Comparison of ENCODE assay signal across 9 mouse cellular contexts in genomic region chr17:80063840-80064495, GRCm38 (mm10). TPM values are rescaled to one million over a fixed set of nuclear protein-coding genes. Genes with fewer than 3 reads are reported as not detected.
A peak's percentile ranks its signal among the peaks of the same experiment; 100 is the strongest.
DNase-seq lines count a peak whose midpoint lies in the region; ATAC-seq and TF ChIP-seq lines count a peak whose summit lies in the region.
"Had no signal": no experiment of that assay in that cellular context is flagged by ENCODE, and none has a peak within 500 bp of the region (broad histone marks: within the 10 kb centered on the region; RNA-seq: fewer than 3 reads in every experiment).

No protein-coding gene starts in this region.

- H3K79me2 ChIP-seq in MEL (ENCODE audit: control insufficient read depth, insufficient read depth, low read length, poor library complexity) = peaks cover 34% of the 10 kb centered on the region

- no peak for DNase-seq in lung, postnatal 25 days (ENCODE audit: low spot score)
- peak; percentile 98 for DNase-seq in MEL (ENCODE audit: low read depth, low spot score)
- DNase-seq in embryo, embryonic 10.5 days (ENCODE audit: low spot score) = peak; percentile 44
- no peak for DNase-seq in urinary bladder, postnatal 10 days (ENCODE audit: low spot score)
- no peak for DNase-seq in heart, postnatal 25 days (ENCODE audit: low spot score)
- DNase-seq: kidney, postnatal 10 days had no signal

- H3K36me3 ChIP-seq in lung, embryonic 15.5 days = no peaks in the 10 kb centered on the region
- peaks cover 2 to 18% of the 10 kb centered on the region in 2 experiments; a peak in 3 of 4 replicates for H3K36me3 ChIP-seq in MEL (ENCODE audit: control insufficient read depth in 1 of 2, insufficient read depth in 2 of 2, low read length in 2 of 2)
- H3K36me3 ChIP-seq: limb, embryonic 12.5 days had no signal

- TF ChIP-seq RAD21 in MEL (IDR thresholded peaks at IDR 0.05; ENCODE audit: low read depth, low read length) = no peak

- H3K27me3 ChIP-seq in lung, embryonic 15.5 days = no peaks in the 10 kb centered on the region
- no peaks in the 10 kb centered on the region for H3K27me3 ChIP-seq in MEL (ENCODE audit: control insufficient read depth in 1 of 2, insufficient read depth in 2 of 2, low read length in 2 of 2)
- H3K27me3 ChIP-seq: limb, embryonic 12.5 days had no signal

- H3K4me2 ChIP-seq in lung, embryonic 15.5 days = peak overlapping the region; percentile 78; the same call in 1 of the 2 replicates

- peak; percentile 78 to 79 for TF ChIP-seq POLR2A in MEL (IDR thresholded peaks at IDR 0.05; ENCODE audit: control insufficient read depth in 1 of 2, insufficient read depth in 1 of 2, low read depth in 1 of 2, low read length in 2 of 2, poor library complexity in 1 of 2)

- 71% methylated on average over 8 of the region's 8 CpGs for WGBS in lung, embryonic 15.5 days

- intact Hi-C loops in heart, postnatal 25 days (cut with DNase I) = loop anchor here (5.0 kb wide), 1 partner anchor 63 kb away; the partner anchor contains the start of gene Galm

- H3K4me1 ChIP-seq in lung, embryonic 15.5 days = peaks cover 11% of the 10 kb centered on the region
- peaks cover 6% of the 10 kb centered on the region in 2 experiments; a peak in 1 of 4 replicates for H3K4me1 ChIP-seq in MEL (ENCODE audit: control insufficient read depth in 1 of 2, insufficient read depth in 2 of 2, low read length in 2 of 2)

- no peaks in the 10 kb centered on the region for H3K9me3 ChIP-seq in lung, embryonic 15.5 days
- no peaks in the 10 kb centered on the region for H3K9me3 ChIP-seq in MEL (replicated peaks; ENCODE audit: insufficient read depth, low read length)
- H3K9me3 ChIP-seq: limb, embryonic 12.5 days had no signal

- no peak for ATAC-seq in lung, embryonic 15.5 days (ENCODE audit: borderline replicate concordance, extremely low read depth, low FRiP score, low TSS enrichment)
- 0 out of 2 replicates have a peak, but pooled peaks have one; percentile 3 for ATAC-seq in megakaryocyte-erythroid progenitor cell, adult 5-6 weeks (replicated peaks; ENCODE audit: low FRiP score, low TSS enrichment, poor library complexity, severe bottlenecking)

- H3K9ac ChIP-seq in lung, embryonic 15.5 days = no peak overlapping the region
- H3K9ac ChIP-seq in MEL (ENCODE audit: control insufficient read depth, low read depth, low read length, poor library complexity, severe bottlenecking) = peak overlapping the region; percentile 79
- H3K9ac ChIP-seq: limb, embryonic 12.5 days had no signal

- H3K4me3 ChIP-seq in lung, embryonic 15.5 days = no peak overlapping the region
- H3K4me3 ChIP-seq in MEL (ENCODE audit: control insufficient read depth in 1 of 2, insufficient read depth in 1 of 2, low read depth in 2 of 2, low read length in 2 of 2) = peak overlapping the region; percentile 65 to 86
- H3K4me3 ChIP-seq: limb, embryonic 12.5 days had no signal

- TF ChIP-seq CTCF in MEL (IDR thresholded peaks at IDR 0.05 in 2 of 3, conservative IDR thresholded peaks at IDR 0.05 in 1 of 3; ENCODE audit: control insufficient read depth in 1 of 3, insufficient read depth in 1 of 3, low read depth in 2 of 3, low read length in 3 of 3, poor library complexity in 1 of 3, severe bottlenecking in 1 of 3) = no peak

- no peak overlapping the region for H3K27ac ChIP-seq in lung, embryonic 15.5 days
- H3K27ac ChIP-seq in MEL (ENCODE audit: control insufficient read depth, low read depth, low read length) = peak overlapping the region; percentile 97

- TF ChIP-seq EP300 in MEL (IDR thresholded peaks at IDR 0.05; ENCODE audit: low read depth in 1 of 2, low read length in 2 of 2) = no peak

TF ChIP-seq in MEL, 35 proteins besides CTCF, POLR2A, EP300 and RAD21:
- TF ChIP-seq ETS1 (IDR thresholded peaks at IDR 0.05; ENCODE audit: low read depth, low read length) = no peak
- TF ChIP-seq TBP (IDR thresholded peaks at IDR 0.05; ENCODE audit: low read depth, low read length) = peak; percentile 89
- 0 out of 2 replicates have a peak, but pooled peaks have one; percentile 49 for TF ChIP-seq MYC (IDR thresholded peaks at IDR 0.05; ENCODE audit: low read depth, low read length)
- no peak for TF ChIP-seq E2F4 (IDR thresholded peaks at IDR 0.05; ENCODE audit: borderline replicate concordance, low read depth, low read length)
- 0 out of 2 replicates have a peak, but pooled peaks have one; percentile 7 for TF ChIP-seq TCF12 (IDR thresholded peaks at IDR 0.05; ENCODE audit: low read depth, low read length)
- TF ChIP-seq POLR2AphosphoS5 (IDR thresholded peaks at IDR 0.05; ENCODE audit: borderline replicate concordance, low read depth, low read length) = no peak
- no peak for TF ChIP-seq UBTF (IDR thresholded peaks at IDR 0.05; ENCODE audit: borderline replicate concordance, insufficient read depth, low read depth, low read length)
- TF ChIP-seq GATA1 (IDR thresholded peaks at IDR 0.05; ENCODE audit: low read depth, low read length) = no peak
- TF ChIP-seq MAFK (IDR thresholded peaks at IDR 0.05; ENCODE audit: borderline replicate concordance, low read depth, low read length) = no peak
- no peak for TF ChIP-seq RCOR1 (IDR thresholded peaks at IDR 0.05; ENCODE audit: low read depth, low read length)
- TF ChIP-seq SMC3 (IDR thresholded peaks at IDR 0.05; ENCODE audit: low read depth, low read length) = no peak
- TF ChIP-seq TAL1 (IDR thresholded peaks at IDR 0.05; ENCODE audit: low read length) = no peak
- TF ChIP-seq POLR2AphosphoS2 (IDR thresholded peaks at IDR 0.05; ENCODE audit: low read length) = peak; percentile 76; the same call in 1 of the 2 replicates
- TF ChIP-seq BHLHE40 (IDR thresholded peaks at IDR 0.05; ENCODE audit: borderline replicate concordance, low read depth, low read length) = no peak
- TF ChIP-seq NELFE (IDR thresholded peaks at IDR 0.05; ENCODE audit: low read depth, low read length) = peak; percentile 69
- no peak for TF ChIP-seq MYB (IDR thresholded peaks at IDR 0.05; ENCODE audit: low read depth, low read length)
- TF ChIP-seq MXI1 (IDR thresholded peaks at IDR 0.05; ENCODE audit: low read depth, low read length) = no peak; the same call in 1 of the 2 replicates
- TF ChIP-seq USF1 (IDR thresholded peaks at IDR 0.05; ENCODE audit: low read depth, low read length) = no peak
- TF ChIP-seq ELF1 (IDR thresholded peaks at IDR 0.05; ENCODE audit: low read depth, low read length) = no peak; the same call in 1 of the 2 replicates
- no peak for TF ChIP-seq GABPA (IDR thresholded peaks at IDR 0.05; ENCODE audit: low read depth, low read length)
- no peak for TF ChIP-seq CHD1 (IDR thresholded peaks at IDR 0.05; ENCODE audit: low read depth, low read length)
- no peak for TF ChIP-seq JUND (IDR thresholded peaks at IDR 0.05; ENCODE audit: low read depth, low read length)
- TF ChIP-seq MEF2A (IDR thresholded peaks at IDR 0.05; ENCODE audit: extremely low read depth, insufficient replicate concordance, low read depth, low read length, poor library complexity, severe bottlenecking) = no peak
- no peak for TF ChIP-seq ZKSCAN1 (IDR thresholded peaks at IDR 0.05; ENCODE audit: low read depth, low read length)
- TF ChIP-seq SIN3A (IDR thresholded peaks at IDR 0.05; ENCODE audit: low read length) = 0 out of 2 replicates have a peak, but pooled peaks have one; percentile 1
- peak; percentile 51; the same call in 1 of the 2 replicates for TF ChIP-seq ZC3H11A (IDR thresholded peaks at IDR 0.05; ENCODE audit: low read depth, low read length)
- peak; percentile 29; the same call in 1 of the 2 replicates for TF ChIP-seq HCFC1 (IDR thresholded peaks at IDR 0.05; ENCODE audit: low read depth, low read length)
- TF ChIP-seq ZMIZ1 (IDR thresholded peaks at IDR 0.05; ENCODE audit: low read depth, low read length) = peak; percentile 16
- no peak for TF ChIP-seq NRF1 (IDR thresholded peaks at IDR 0.05; ENCODE audit: insufficient read depth, low read depth, low read length, poor library complexity, severe bottlenecking)
- TF ChIP-seq KAT2A (conservative IDR thresholded peaks at IDR 0.05; ENCODE audit: low read depth, low read length) = 0 out of 2 replicates have a peak, but pooled peaks have one; percentile 30
- TF ChIP-seq CHD2 (IDR thresholded peaks at IDR 0.05; ENCODE audit: low read length) = no peak
- TF ChIP-seq ZNF384 (IDR thresholded peaks at IDR 0.05; ENCODE audit: low read depth, low read length) = no peak
- TF ChIP-seq USF2 (IDR thresholded peaks at IDR 0.05; ENCODE audit: borderline replicate concordance in 1 of 2, insufficient read depth in 1 of 2, low read depth in 1 of 2, low read length in 2 of 2) = no peak
- TF ChIP-seq MAZ (IDR thresholded peaks at IDR 0.05; ENCODE audit: low read depth, low read length) = 0 out of 2 replicates have a peak, but pooled peaks have one; percentile 50
- no peak for TF ChIP-seq MAX (IDR thresholded peaks at IDR 0.05; ENCODE audit: low read length)

RNA-seq across cellular contexts. Expression of gene Hnrnpll, which starts 1.8 kb away (rescaled TPM):
- polyA plus RNA-seq in lung, embryonic 15.5 days (2015; fragmentation: Nextera tagmentation; extraction: Ambion mirVana) = 78.6 and 80.0 TPM in 2 replicates
- 44.9 and 48.7 TPM in 2 replicates for total RNA-seq in MEL (2012; rRNA removed)
- polyA plus RNA-seq in MEL (2012; ENCODE audit: insufficient read depth in 1 of 2, insufficient read length in 2 of 2, low read depth in 1 of 2, low replicate concordance in 2 of 2, missing spikeins in 1 of 2) = 100 to 1,000 TPM in 1 of 2 experiments, 10 to 100 TPM in 1; 77.7 to 142 TPM
- 79.4 and 80.8 TPM in 2 replicates for total RNA-seq in megakaryocyte-erythroid progenitor cell, adult 5-6 weeks (2014; fragmentation: Nextera tagmentation)
- 63.8 and 72.3 TPM in 2 replicates for total RNA-seq in megakaryocyte-erythroid progenitor cell, adult 5-6 weeks (2017)
- 10 to 100 TPM; 21.0 to 22.3 TPM for total RNA-seq in heart, postnatal 25 days (2021)

Comparison
In these comparisons a context has a peak if more than half of its experiments do, and no peak if none do; other contexts are left out.
1. DNase-seq: peak in MEL (single experiment) and embryo, embryonic 10.5 days (single experiment); none in lung, postnatal 25 days (single experiment), urinary bladder, postnatal 10 days (single experiment) and heart, postnatal 25 days (single experiment).